Mouse (Mus musculus): Measurements from ENCODE around the gene Carmil2.

The Carmil2 gene

DNA sequence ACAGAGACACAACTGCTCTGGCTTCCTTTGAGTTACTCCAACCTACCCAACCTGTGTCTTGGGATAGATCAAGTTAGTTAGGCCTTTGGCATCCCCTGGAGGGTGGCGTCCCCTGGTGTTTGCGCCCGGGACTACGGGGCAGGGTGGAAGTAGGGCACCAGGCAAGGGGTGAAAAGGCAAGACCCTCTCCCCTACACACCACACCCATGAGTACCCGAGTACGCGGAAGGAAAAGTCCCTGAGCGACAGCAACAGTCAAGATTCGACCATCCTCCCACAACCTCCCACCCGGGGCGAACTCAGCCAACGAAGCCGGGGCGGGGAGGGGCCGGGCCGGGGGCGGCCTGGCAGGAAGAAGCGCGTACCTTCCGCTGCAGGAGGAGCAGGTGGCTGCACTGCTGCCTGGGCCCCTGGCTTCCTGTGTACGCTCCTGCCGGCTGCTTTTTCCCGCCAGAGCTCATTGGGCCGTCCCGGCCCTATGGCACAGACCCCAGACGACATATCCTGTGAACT lies at the start of gene Carmil2:
Carmil2 (plus strand) TSS at position 479 of the 513 bp plus-strand sequence.
- DNase-seq (ENCODE audit: low read depth): peak; percentile 92

DNA sequence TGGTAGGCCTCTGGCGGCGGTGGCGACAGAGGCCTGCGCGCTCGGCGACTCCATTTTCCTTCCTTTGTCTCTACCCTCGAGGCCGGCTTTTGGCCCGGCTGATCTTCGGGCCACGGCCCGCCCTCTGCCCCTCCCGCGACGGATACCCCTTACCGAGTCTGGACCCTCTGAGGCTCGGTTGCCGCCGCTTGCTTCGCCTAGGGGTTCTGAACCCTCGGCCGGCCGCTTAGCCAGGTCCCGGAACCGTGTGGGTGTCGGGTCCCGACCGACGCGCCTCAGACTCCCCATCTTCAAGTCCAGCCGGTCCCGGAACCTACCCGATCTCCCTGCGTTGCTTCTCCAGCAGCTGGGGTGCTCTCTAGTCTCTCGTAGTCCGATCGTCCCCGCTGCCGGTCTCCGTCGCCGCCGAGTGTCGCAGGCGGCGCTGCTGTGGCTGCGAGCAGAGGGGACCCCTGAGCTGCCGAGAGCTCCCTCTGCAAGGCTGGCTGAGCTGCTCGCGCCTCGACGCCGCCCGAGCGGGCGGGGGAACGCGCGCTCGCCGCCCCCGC lies 49.0 kb upstream of the Carmil2 start, which contains the start of gene Agrp:
Agrp (minus strand) TSS at position 431 of the 548 bp plus-strand sequence.
- DNase-seq (ENCODE audit: low read depth): peak; percentile 78

DNA sequence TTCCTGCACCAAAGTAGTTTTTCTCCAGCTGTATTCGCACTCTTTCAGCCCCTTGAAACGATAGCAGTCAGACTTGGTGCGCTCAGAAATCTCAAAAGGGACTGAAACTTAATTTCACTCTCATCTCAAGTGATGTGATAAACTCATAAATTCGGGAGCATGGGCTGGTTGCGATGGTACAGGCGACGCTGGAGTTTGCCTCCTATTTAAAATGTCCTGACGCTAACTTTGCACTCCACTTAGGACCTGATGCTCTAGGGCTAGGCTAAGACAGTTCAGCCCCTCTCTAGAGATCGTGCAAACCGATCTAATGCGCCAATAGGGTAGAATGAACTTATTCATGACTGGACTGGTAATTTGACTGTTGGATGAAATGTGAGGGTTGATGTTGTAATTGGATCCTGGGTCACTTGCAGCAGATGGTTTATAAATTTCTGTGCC lies 48.5 kb upstream of the Carmil2 start:
- DNase-seq (ENCODE audit: low read depth): peak; percentile 60

DNA sequence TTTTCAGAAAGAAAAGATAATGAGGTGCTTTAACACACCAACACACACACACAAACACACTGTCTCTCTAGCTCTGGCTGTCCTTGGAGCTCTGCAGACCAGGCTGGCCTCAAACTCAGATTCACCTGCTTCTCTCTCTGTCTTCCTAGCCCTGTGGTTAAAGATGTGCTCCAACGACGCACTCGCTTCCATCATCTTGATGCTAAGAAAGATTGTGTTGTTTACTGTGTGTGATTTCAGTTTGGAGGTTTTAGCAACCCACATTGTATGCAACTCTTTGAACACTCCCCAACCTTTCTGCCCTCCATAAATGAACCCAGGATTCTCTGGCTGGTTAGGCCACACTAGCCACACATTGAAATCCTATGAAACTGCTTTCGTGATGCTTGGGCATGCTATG lies 47.6 kb upstream of the Carmil2 start:
- DNase-seq (ENCODE audit: low read depth): peak; percentile 46

DNA sequence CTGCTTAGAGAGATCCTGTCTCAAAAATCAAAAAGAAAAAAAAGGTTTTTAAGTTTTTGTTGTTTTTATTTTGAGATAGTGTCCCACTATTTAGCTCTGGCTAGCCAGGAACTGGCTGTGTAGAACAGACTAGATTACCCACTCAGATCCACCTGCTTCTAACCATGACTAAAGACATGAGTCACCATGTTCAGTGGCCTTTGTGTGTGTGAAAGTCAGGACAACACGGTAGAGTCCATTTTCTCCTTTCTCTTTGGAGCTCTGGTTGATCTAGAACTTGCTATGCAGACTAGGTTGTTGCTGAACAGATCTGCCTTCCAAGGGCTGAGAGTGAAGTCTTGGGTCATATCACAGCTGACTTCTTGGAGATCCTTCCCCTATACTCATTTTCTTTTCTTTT lies 46.2 kb upstream of the Carmil2 start:
- DNase-seq (ENCODE audit: low read depth): no peak

DNA sequence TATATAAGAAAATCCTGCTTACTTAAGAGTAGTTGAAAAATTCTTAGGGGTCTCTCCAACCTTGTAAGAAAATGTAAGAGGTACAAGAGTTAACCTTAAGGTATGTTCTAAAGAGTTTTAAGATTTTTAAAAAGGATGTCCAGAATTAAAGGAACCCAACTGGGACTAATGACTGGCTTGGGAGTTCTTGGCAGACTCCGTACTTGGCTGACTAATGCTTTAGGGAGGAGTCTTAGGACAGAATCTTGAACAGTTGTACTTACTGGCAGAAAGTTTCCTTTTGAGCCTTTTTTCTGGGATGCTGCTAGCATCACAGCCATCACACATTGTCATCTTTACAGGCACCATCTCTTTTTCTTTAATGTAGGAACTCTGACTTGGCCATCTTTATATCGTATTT lies 45.6 kb upstream of the Carmil2 start:
- DNase-seq (ENCODE audit: low read depth): no peak

DNA sequence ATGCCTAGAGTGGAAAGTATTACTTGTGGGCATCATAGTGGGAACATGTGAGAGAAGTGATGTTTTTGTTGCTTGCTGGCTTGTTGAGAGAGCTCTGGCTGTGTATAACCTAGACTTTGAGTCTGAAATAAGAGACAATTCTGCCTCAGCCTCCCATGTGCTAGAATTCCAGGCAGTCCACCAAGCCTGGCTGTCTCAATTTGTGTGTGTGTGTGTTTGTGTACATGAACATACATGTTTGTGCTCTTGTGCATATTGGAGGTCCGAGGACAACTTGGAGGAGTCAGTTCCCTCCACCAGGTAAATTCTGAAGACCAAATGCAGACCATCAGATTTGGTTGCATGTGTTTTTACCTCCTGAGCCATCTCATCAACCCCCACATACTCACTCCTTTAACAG lies 40.9 kb upstream of the Carmil2 start:
- no peak for DNase-seq (ENCODE audit: low read depth)

DNA sequence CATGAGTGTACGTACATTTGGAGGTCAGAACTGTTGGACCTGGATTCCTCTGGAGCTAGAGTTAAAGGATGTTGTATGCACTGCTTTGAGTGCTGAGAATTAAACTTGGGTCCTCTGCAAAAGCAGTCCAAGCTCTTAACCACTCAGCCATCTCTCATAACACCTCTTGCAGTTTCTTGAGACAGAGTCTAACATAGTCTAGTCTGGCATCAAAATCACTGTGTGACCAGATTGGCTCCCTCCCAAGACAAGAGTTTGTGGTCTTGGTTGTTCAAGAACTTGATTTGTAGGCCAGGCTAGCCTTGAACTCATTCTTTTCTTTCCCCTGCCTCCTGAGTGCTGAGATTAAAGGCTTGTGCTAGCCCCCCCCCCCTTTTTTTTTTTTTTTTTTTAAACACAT lies 37.1 kb upstream of the Carmil2 start:
- no peak for DNase-seq (ENCODE audit: low read depth)

DNA sequence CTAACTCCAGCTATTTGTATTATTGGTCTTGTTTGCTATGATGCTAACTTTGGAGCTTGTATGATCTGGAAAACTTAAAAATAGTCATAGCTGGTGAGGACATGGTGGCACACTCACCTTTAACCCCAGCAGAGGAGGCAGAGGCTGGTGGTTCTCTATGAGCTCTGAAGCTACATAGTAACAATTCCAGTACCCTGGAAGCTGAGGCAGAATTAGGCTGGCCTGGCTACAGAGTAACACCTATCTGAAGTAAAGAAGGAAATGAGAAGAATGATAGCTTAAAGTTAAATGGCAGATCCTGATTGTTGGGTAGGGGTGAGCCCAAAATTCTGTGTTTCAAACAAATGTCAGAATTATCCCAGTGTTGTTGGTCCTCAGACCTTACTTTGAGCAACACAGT lies 28.4 kb upstream of the Carmil2 start:
- no peak for DNase-seq (ENCODE audit: low read depth)

DNA sequence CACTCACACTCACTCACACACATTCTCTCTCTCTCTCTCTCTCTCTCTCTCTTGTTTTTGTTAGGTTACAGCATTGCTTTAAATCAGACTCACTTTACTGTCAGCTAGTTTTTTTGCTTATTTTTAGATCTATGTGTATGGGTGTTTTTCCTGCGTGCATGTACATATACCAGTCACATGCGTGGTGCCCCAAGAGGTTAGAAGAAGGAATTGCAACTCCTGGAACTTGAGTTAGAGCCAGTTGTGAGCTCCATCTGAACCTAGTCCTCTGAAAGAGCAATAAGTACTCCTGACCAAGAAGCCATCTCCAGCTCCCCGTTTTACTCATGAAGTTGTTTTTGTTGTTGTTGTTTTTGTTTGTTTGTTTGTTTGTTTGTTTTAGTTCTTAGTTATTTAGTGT lies 24.9 kb upstream of the Carmil2 start:
- peak; percentile 75 for DNase-seq (ENCODE audit: low read depth)

DNA sequence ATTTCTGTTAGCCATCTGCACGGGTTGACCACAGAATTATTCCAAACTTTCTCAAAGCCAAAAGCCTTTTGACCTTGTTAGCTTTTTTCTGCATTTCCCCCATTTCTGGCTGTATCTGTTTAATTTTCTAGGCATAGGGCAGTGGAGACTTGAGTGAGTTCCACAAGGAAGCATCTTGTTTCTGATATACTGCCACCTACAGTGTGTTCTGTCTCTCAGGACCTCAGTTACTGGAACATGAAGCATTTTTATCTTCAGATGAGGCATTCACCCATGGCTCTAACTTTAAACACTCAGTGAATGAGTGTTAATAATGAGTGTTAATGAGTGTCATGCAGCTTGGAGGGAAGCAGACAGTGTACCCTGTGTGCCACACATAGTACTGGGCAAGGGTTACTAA lies 8.2 kb upstream of the Carmil2 start:
- no peak for DNase-seq (ENCODE audit: low read depth)

DNA sequence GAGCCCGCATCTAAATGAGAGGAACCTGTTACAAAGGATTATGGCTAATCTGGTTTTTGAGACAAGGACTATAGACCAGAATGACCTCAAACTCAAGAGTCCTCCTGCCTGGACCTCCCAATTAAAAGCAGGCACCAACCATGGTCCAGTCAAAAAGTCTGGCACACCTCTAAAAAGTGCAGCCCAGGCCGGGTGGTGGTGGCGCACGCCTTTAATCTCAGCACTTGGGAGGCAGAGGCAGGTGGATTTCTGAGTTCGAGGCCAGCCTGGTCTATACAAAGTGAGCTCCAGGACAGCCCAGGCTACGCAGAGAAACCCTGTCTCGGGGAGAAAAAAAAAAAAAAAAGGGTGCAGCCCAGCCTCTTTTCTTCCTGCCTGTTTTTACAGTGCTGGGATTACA lies 749 bp upstream of the Carmil2 start:
- no peak for DNase-seq (ENCODE audit: low read depth)

DNA sequence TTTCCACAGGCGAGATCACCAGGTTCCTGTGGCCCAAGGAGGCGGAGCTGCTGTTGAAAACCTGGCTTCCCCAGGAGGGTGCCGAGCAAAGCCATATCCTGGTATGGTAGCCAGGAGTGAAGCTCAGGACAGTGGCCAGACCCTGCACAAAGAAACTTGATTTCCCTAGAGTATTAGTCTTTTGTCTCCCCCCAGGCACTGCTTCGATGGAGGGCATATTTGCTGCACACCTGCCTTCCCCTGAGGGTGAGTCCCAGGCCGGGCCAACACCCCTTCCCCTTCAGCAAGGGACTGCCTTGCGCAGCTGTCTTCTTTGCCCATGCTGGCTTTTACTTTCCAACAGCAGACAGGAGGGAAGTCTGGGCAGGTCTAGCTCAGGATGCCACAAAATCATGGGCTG lies 477 bp downstream of the Carmil2 start:
- no peak for DNase-seq (ENCODE audit: low read depth)

DNA sequence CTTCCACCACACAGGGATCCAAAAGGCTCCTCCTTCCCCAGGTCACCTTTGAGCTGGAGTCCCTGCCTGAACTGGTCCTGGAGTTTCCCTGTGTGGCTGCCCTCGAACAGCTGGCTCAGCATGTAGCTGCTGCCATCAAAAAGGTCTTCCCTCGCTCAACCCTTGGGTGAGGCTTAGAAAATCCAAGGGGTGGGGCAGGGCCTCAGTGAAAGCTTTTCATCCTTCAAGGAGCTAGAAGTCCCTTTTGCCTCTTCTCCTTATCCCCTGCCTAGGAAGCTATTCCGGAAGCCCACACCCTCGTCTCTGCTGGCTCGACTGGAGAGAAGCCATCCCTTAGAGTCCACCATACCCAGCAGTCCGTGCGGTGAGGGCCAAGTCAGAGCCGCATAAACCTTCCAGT lies 1.4 kb downstream of the Carmil2 start:
- DNase-seq (ENCODE audit: low read depth): no peak

DNA sequence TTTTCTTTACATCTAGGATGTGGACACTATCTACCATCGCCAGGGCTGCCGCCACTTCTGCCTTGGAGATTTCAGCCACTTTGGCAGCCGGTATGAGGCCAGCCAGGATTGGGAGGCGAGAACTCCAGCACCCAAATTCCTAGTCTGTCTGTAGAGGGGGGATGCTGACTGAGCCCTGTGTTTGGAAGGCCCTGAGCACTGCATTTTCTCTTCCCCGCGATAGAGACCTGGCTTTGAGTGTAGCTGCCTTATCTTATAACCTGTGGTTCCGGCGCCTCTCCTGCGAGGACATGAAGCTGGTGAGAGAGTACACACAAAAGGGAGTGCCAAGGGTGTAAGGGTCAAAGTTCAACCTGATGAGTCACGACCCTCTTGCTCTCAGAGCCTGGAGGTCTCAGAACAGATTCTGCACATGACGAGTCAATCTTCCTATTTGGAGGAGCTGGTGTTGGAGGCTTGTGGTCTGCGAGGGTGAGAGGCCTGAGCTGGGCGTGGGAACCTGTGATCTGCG lies 2.2 kb downstream of the Carmil2 start:
- DNase-seq (ENCODE audit: low read depth): no peak

DNA sequence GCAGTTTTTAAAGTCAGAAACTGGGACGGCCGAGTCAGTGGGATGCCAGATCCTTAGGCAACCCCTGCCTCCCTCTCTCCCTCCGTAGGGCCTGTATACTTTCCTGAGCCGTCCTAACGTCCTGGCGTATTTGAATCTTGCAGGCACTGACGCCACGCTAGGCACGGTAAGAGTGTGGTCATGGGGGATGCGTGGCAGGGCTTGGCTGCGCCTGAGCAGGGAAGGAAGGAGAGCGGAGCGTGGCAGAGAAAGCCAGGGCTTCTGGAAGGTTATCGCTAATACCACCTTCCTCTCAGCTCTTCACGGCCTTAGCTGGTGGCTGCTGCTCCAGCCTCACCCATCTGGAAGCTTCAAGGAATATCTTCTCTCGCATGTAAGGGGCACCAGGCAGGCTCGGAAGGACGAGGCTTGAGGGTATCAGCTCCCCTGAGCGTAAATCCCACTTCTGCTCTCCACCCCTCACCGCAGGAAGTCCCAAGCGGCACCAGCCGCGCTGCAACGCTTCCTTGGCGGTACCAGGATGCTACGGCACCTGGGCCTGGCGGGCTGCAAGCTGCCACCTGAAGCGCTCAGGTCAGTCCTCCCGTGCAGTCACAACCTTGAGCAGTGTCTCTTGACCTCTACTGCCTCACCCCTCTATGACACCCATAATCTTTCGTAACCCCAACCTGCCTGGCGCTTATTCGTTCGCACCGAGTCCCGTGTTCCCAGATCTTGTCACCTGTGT lies 3.3 kb downstream of the Carmil2 start:
- DNase-seq (ENCODE audit: low read depth): no peak

DNA sequence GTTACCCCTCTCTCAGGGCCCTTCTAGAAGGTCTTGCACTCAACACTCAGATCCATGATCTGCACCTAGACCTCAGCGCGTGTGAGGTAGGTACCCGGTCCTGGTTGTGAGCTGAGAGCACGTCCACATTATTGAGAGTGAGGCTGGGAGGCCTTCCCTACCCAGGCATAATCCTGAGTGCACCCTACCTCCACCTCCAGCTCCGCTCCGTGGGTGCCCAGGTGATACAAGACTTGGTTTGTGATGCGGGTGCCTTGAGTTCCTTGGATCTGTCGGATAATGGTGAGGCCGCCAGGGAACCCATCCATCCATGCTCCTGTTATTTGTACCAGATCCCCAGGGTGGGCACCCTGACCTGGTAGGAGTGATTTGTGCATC lies 3.9 kb downstream of the Carmil2 start:
- DNase-seq (ENCODE audit: low read depth): no peak

DNA sequence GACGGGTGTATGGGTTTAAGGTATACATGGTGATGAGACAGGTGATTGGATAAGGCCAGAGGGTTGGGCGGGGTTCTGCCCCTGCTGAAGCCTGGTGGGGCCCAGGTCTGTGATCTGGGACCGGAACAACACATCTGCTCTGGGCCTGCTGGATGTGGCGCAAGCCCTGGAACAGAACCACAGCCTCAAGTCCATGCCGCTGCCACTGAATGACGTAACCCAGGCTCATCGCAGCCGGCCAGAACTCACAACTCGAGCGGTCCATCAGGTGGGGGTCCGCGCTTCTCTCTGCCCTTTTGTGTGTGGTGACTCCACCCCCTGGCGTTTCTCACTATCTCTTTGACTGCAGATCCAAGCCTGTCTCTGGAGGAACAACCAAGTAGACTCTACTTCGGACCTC lies 4.9 kb downstream of the Carmil2 start:
- DNase-seq (ENCODE audit: low read depth): no peak

DNA sequence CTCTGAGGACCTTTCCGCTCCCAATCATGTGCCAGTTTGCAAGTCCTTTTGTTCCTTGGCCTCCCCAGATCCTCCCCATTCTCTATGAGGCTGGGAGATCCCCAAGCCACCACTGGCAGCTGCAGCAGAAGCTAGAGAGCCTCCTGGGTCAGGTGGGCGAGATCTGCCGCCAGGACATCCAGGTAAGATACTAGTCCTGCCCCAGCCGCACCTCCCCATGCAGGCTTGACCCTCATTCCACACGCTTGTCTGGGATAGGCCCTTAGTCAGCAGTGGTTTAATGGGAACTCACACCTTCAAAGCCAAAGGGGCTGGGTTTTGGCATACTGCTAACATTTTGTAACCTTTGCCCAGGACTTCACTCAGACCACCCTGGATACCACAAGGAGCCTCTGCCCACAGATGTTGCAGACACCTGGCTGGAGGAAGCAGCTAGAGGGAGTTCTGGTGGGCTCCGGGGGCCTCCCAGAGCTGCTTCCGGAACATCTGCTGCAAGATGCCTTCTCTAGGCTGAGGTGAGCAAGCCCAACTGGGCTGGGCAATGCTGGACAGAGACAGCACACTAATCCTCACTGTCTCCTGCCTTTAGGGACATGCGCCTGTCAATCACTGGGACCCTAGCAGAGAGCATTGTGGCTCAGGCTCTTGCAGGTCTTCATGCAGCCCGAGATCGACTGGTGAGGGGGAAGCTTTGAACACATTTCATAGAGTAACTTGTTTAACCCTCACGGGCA lies 6.5 kb downstream of the Carmil2 start:
- DNase-seq (ENCODE audit: low read depth): no peak

DNA sequence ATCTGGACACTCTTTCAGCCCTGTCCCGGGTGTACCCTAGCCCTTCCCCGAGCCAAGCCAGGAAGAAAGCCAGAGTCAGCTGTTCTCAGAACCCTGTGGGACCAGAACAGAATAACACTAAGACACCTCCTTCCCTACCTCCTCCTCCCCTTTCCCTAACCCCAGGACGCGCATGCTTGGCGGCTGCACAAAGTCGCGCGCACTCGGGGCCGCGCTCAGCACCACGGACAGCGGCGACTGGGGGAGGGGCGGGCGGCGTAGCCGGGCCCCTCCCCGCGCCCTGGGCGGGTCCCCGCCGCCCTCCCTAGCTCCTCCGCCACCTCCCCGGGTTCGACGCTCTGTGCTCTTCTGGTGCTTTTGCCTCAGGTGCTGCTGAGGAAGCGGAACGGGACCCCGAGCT lies 7.6 kb downstream of the Carmil2 start:
- DNase-seq (ENCODE audit: low read depth): no peak

DNA sequence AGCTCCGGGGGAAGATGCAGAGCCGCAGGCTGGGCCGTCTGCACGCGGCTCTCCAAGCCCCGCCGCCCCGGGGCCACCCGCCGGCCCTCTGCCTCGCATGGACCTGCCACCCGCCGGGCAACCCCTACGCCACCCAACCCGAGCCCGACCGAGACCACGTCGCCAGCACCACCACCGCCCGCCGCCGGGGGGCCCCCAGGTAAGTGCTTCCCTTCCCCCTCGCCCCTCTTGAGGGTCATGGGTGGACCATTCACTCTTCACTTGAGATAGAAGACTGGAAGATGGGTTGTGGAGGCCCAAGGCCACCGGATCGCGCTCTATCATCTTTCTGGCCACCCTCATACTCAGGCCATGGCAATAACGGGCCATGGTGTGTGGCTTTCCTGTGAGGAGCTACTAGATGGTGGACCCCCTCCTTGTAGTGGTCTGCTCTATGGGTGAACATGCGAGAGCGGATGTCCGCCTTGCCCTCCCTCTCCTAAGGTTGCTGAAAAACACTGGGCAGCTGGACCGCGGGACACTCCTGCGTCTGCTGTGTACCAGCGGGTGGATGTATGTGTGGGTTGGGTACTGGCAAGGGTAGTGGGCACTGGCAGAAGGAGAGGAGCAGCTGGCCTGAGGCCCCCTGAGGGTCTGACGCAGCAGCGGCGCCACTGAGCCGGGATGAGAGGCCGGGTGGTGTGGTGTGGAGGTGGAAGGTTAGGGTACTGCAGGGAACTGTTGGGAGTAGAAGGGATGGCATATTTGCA lies 8.2 kb downstream of the Carmil2 start:
- no peak for DNase-seq (ENCODE audit: low read depth)

DNA sequence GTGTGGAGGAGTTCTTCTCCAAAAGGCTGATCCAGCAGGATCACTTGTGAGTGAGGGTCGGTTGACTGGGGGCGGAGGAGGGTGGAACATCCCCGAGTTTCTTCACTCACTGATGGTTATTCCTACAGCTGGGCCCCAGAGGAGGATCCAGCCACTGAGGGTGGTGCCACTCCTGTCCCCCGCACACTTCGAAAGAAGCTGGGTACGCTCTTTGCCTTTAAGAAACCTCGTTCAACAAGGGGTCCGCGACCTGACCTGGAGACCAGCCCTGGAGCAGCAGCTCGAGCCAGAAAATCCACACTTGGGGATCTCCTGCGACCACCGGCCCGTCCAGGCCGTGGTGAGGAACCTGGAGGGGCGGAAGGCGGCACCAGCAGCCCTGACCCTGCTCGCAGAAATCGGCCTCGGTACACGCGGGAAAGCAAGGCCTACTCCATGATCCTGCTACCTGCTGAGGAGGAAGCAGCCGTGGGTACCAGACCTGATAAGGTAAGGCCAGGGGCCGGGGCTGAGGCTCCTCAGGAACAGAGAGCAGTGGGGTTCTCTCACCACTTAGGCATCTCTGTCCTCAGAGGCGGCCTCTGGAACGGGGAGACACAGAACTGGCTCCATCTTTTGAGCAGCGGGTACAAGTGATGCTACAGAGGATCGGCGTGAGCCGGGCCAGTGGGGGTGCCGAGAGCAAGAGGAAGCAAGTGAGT lies 9.2 kb downstream of the Carmil2 start:
- no peak for DNase-seq (ENCODE audit: low read depth)
